Mouse (Mus musculus) megakaryocyte, embryonic 14.5 days (primary cell): ENCODE results near the gene Galnt17.

ENCODE experiments used
- FLI1 ChIP-seq: IDR thresholded peaks from 2 replicates; pipeline ENCODE4 v1.6.1; 2012; ENCODE audit warnings: low read length, inconsistent platforms, mixed read lengths
- GATA1 ChIP-seq: IDR thresholded peaks from 3 replicates; pipeline ENCODE4 v1.6.1; 2012; ENCODE audit warnings: mixed read lengths, low read length, inconsistent platforms, borderline replicate concordance

DNA sequence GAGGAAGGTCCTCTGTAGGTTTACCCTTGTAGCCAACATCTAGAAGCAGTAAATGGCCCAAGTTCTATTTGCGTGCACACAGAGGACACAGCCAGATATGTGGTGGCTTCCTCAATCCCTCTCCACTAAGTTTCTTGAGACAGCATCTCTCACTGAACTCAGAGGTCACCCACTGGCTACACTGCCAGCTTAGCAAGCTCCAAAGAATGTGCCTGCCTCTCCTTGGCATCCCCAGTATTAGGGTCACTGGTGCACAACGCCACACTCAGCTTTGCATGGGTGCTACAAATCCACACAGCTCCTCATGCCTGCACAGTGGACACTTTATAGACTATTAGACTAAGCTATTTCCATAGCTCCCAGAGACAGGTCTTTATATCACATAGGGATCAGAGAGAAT, 21.6 kb downstream of the Galnt17 start:
- TF ChIP-seq GATA1 (no peak), FLI1 (no peak)
